Mouse (Mus musculus) heart, adult 8-10 months (tissue): ENCODE measurements around the gene Sp3. TPM values are rescaled to one million over a fixed set of nuclear protein-coding genes. Genes with fewer than 3 reads are reported as not detected.
"Not testable (repeated sequence)": the region's sequence is repeated elsewhere in the genome, so short reads cannot be mapped to it uniquely, and the experiment has no call there.

Source experiments
- DNase-seq: peaks from one replicate; pipeline ENCODE4 v3.0.0; 2022; ENCODE audit warnings: low spot score
- total RNA-seq, 4 experiments: library from RNA; stranded (reverse); gene quantifications; 2 replicates each; pipeline ENCODE4 v1.2.4; 2022

Gene Sp3
- total RNA-seq, 4 experiments from 2014 or later, result 31.0 to 34.0 (median 32.0) TPM

- DNase-seq, result no peak
Measured at GRCm38 (mm10) chr2:72992497-72992896, 12.3 kb upstream of the Sp3 start.

- not testable (repeated sequence) for DNase-seq
Measured at GRCm38 (mm10) chr2:72988945-72989344, 8.7 kb upstream of the Sp3 start.

GRCm38 (mm10) chr2:72986616-72987015 lies 6.4 kb upstream of the Sp3 start, which contains the start of gene Gm11084:
Gene Gm11084, minus strand, starts transcription at chr2:72986716.
- DNase-seq, result no peak

GRCm38 (mm10) chr2:72985516-72985915 lies 5.3 kb upstream of the Sp3 start:
- DNase-seq, result no peak

- DNase-seq, result no peak
Measured at GRCm38 (mm10) chr2:72984806-72985205, 4.6 kb upstream of the Sp3 start.

GRCm38 (mm10) chr2:72983211-72983610 lies 3.0 kb upstream of the Sp3 start:
- no peak for DNase-seq

- no peak for DNase-seq
Measured at GRCm38 (mm10) chr2:72982110-72982785, 2.0 kb upstream of the Sp3 start.

- DNase-seq, result no peak
Measured at GRCm38 (mm10) chr2:72981441-72982109, 1.3 kb upstream of the Sp3 start.

GRCm38 (mm10) chr2:72981075-72981420 lies 802 bp upstream of the Sp3 start:
- DNase-seq, result no peak

- peak; percentile 72 for DNase-seq
Measured at GRCm38 (mm10) chr2:72979659-72980071, 581 bp downstream of the Sp3 start.

GRCm38 (mm10) chr2:72978901-72979658 lies 1.2 kb downstream of the Sp3 start:
- DNase-seq, result peak; percentile 87

GRCm38 (mm10) chr2:72978473-72978872 lies 1.8 kb downstream of the Sp3 start:
- peak; percentile 28 for DNase-seq

- DNase-seq, result no peak
Measured at GRCm38 (mm10) chr2:72977272-72977671, 3.0 kb downstream of the Sp3 start.

- DNase-seq, result no peak
Measured at GRCm38 (mm10) chr2:72976036-72976435, 4.2 kb downstream of the Sp3 start.

- DNase-seq, result no peak
Measured at GRCm38 (mm10) chr2:72970831-72971230, 9.4 kb downstream of the Sp3 start.

GRCm38 (mm10) chr2:72970302-72970701 lies 9.9 kb downstream of the Sp3 start:
- DNase-seq, result no peak

GRCm38 (mm10) chr2:72968536-72968935 lies 11.7 kb downstream of the Sp3 start:
- no peak for DNase-seq

GRCm38 (mm10) chr2:72965450-72965849 lies 14.8 kb downstream of the Sp3 start:
- no peak for DNase-seq

GRCm38 (mm10) chr2:72956415-72956814 lies 23.8 kb downstream of the Sp3 start:
- DNase-seq, result no peak

- DNase-seq, result no peak
Measured at GRCm38 (mm10) chr2:72952979-72953378, 27.3 kb downstream of the Sp3 start.

GRCm38 (mm10) chr2:72935937-72936336 lies 44.3 kb downstream of the Sp3 start:
- DNase-seq, result no peak

- no peak for DNase-seq
Measured at GRCm38 (mm10) chr2:72932186-72932585, 48.1 kb downstream of the Sp3 start.

GRCm38 (mm10) chr2:72924981-72925380 lies 55.3 kb downstream of the Sp3 start:
- no peak for DNase-seq
